Mouse (Mus musculus): ENCODE results near the gene Suclg2. TPM values are rescaled to one million over a fixed set of nuclear protein-coding genes. Genes with fewer than 3 reads are reported as not detected.

The Suclg2 gene
- polyA plus RNA-seq, 1 experiment from 2014 or later: 112 TPM

DNA sequence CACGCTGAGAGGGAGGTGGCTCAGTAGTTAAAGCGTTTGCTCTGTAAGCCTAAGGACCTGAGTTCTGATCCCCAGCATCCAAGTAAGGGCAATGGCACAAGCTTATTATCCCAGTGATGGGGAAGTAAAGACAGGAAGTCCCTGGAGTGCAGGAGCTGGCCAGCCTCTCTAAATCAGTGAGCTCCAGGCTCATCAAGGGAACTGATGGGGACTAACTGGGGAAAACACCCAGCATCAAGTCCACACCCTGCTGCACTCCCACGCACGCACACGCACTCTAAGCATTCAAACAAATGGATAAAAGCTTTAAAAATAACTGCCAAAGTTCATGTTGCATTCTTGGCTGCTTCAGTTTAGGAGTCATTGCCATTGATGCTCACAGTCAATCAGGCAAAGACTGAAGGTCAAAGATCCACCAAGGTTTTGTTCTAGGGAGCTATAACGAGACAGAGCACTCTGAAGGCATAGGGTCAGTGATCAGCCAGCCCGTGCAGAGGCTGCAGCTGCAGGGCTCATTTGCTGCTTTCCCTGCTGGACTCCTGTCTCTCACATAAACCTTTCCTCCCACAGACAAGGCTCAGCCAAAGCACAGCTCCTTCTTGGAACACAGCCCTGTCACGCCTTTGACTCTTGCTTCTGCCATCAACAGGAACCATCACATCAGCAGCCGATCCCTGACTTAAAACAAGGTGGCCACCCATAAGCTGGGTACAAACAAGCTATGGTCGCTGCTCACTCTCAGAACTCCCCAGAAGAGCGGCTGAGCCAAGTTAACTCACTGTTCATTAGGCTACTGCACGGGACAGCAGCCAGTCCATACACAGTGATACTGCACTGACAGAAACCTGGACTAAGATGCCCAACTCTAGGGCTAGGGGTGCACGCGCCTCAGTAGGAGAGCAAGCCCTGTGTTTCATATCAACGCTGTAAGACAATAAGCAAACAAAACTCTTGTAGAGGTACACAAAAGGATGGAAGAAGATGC lies 121.5 kb downstream of the Suclg2 start:
- Histone ChIP-seq H3K4me1 (ENCODE audit: control insufficient read depth, insufficient read depth, low read length) (peaks cover 19% of the 10 kb centered on the region; the same call in 1 of the 2 replicates), H3K9ac (ENCODE audit: low read depth, low read length) (no peak overlapping the region), H3K27ac (ENCODE audit: low read depth, low read length) (peak overlapping the region; percentile 59; the same call in 1 of the 2 replicates), H3K36me3 (ENCODE audit: control insufficient read depth, insufficient read depth, low read length) (peaks cover 2% of the 10 kb centered on the region; the same call in 1 of the 2 replicates), H3K4me2 (replicated peaks; ENCODE audit: low read depth, low read length) (no peak overlapping the region), H3K27me3 (ENCODE audit: control insufficient read depth, insufficient read depth, low read length) (no peaks in the 10 kb centered on the region), H3K9me3 (ENCODE audit: control insufficient read depth, low read length) (no peaks in the 10 kb centered on the region), H3K4me3 (ENCODE audit: low read length) (no peak overlapping the region)
- WGBS: 43% methylated on average over 15 of the region's 15 CpGs
- peak; percentile 93 for ATAC-seq (ENCODE audit: low FRiP score, low TSS enrichment)

DNA sequence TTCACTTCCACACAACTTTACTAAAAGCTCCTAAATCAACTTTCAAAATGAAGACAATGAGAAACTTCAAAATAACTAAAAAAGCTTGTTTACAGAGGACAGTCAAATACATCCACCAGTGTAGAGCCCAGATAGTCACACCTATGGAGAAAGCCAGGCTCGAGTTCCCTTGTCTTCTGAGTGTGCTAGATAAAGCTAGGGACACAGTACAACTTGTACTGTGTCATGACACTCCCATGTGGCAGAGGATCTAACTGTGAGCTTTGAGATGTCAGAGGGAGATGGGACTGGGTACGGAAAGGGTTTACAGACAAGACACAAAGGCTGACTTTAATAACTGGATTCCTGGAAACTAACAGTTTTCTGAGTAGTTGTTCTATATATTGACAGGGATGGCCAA lies 122.7 kb downstream of the Suclg2 start:
- ATAC-seq (ENCODE audit: low FRiP score, low TSS enrichment): no peak
- H3K27me3 ChIP-seq (ENCODE audit: control insufficient read depth, insufficient read depth, low read length): no peaks in the 10 kb centered on the region

GRCm38 (mm10) chr6:95594239-95594638 lies 124.4 kb downstream of the Suclg2 start:
- no peaks in the 10 kb centered on the region for H3K27me3 ChIP-seq (ENCODE audit: control insufficient read depth, insufficient read depth, low read length)
- no peak overlapping the region for H3K27ac ChIP-seq (ENCODE audit: low read depth, low read length)
- H3K4me3 ChIP-seq (ENCODE audit: low read length): no peak overlapping the region
- peaks cover 19% of the 10 kb centered on the region; the same call in 1 of the 2 replicates for H3K4me1 ChIP-seq (ENCODE audit: control insufficient read depth, insufficient read depth, low read length)
- no peak overlapping the region for H3K4me2 ChIP-seq (replicated peaks; ENCODE audit: low read depth, low read length)
- peaks cover 2% of the 10 kb centered on the region; the same call in 1 of the 2 replicates for H3K36me3 ChIP-seq (ENCODE audit: control insufficient read depth, insufficient read depth, low read length)
- no peak overlapping the region for H3K9ac ChIP-seq (ENCODE audit: low read depth, low read length)
- WGBS: 64% methylated on average over 4 of the region's 4 CpGs
- no peak for ATAC-seq (ENCODE audit: low FRiP score, low TSS enrichment)
- no peaks in the 10 kb centered on the region for H3K9me3 ChIP-seq (ENCODE audit: control insufficient read depth, low read length)

More for the DNA sequence above, 122.7 kb downstream of the Suclg2 start:
- peaks cover 2% of the 10 kb centered on the region; the same call in 1 of the 2 replicates for H3K36me3 ChIP-seq (ENCODE audit: control insufficient read depth, insufficient read depth, low read length)
- H3K9me3 ChIP-seq (ENCODE audit: control insufficient read depth, low read length): no peaks in the 10 kb centered on the region
- H3K9ac ChIP-seq (ENCODE audit: low read depth, low read length): no peak overlapping the region
- 75% methylated on average over 2 of the region's 2 CpGs for WGBS
- H3K4me1 ChIP-seq (ENCODE audit: control insufficient read depth, insufficient read depth, low read length): peaks cover 19% of the 10 kb centered on the region; the same call in 1 of the 2 replicates
- H3K4me2 ChIP-seq (replicated peaks; ENCODE audit: low read depth, low read length): no peak overlapping the region
- H3K4me3 ChIP-seq (ENCODE audit: low read length): no peak overlapping the region
- H3K27ac ChIP-seq (ENCODE audit: low read depth, low read length): no peak overlapping the region

- no peaks in the 10 kb centered on the region for H3K9me3 ChIP-seq (ENCODE audit: control insufficient read depth, low read length)
- 59% methylated on average over 6 of the region's 6 CpGs for WGBS
- H3K9ac ChIP-seq (ENCODE audit: low read depth, low read length): no peak overlapping the region
- no peak overlapping the region for H3K4me2 ChIP-seq (replicated peaks; ENCODE audit: low read depth, low read length)
- ATAC-seq (ENCODE audit: low FRiP score, low TSS enrichment): no peak
- H3K27me3 ChIP-seq (ENCODE audit: control insufficient read depth, insufficient read depth, low read length): no peaks in the 10 kb centered on the region
- peaks cover 4% of the 10 kb centered on the region; the same call in 1 of the 2 replicates for H3K36me3 ChIP-seq (ENCODE audit: control insufficient read depth, insufficient read depth, low read length)
- no peak overlapping the region for H3K4me3 ChIP-seq (ENCODE audit: low read length)
- no peak overlapping the region for H3K27ac ChIP-seq (ENCODE audit: low read depth, low read length)
- H3K4me1 ChIP-seq (ENCODE audit: control insufficient read depth, insufficient read depth, low read length): peaks cover 17% of the 10 kb centered on the region; the same call in 1 of the 2 replicates
These were observed 126.2 kb downstream of the Suclg2 start for GRCm38 (mm10) chr6:95592396-95592795.

- peaks cover 4% of the 10 kb centered on the region; the same call in 1 of the 2 replicates for H3K36me3 ChIP-seq (ENCODE audit: control insufficient read depth, insufficient read depth, low read length)
- H3K27ac ChIP-seq (ENCODE audit: low read depth, low read length): no peak overlapping the region
- H3K27me3 ChIP-seq (ENCODE audit: control insufficient read depth, insufficient read depth, low read length): no peaks in the 10 kb centered on the region
- no peak overlapping the region for H3K9ac ChIP-seq (ENCODE audit: low read depth, low read length)
- no peak overlapping the region for H3K4me2 ChIP-seq (replicated peaks; ENCODE audit: low read depth, low read length)
- 0 out of 2 replicates have a peak, but pooled peaks cover 8% of the 10 kb centered on the region for H3K4me1 ChIP-seq (ENCODE audit: control insufficient read depth, insufficient read depth, low read length)
- WGBS: 61% methylated on average over 4 of the region's 4 CpGs
- no peak overlapping the region for H3K4me3 ChIP-seq (ENCODE audit: low read length)
- no peaks in the 10 kb centered on the region for H3K9me3 ChIP-seq (ENCODE audit: control insufficient read depth, low read length)
- ATAC-seq (ENCODE audit: low FRiP score, low TSS enrichment): no peak
These were observed 128.1 kb downstream of the Suclg2 start for GRCm38 (mm10) chr6:95590463-95590862.

- no peak overlapping the region for H3K27ac ChIP-seq (ENCODE audit: low read depth, low read length)
- H3K27me3 ChIP-seq (ENCODE audit: control insufficient read depth, insufficient read depth, low read length): no peaks in the 10 kb centered on the region
- 79% methylated on average over 6 of the region's 6 CpGs for WGBS
- no peaks in the 10 kb centered on the region for H3K4me1 ChIP-seq (ENCODE audit: control insufficient read depth, insufficient read depth, low read length)
- no peak for ATAC-seq (ENCODE audit: low FRiP score, low TSS enrichment)
- H3K4me2 ChIP-seq (replicated peaks; ENCODE audit: low read depth, low read length): no peak overlapping the region
- peaks cover 2% of the 10 kb centered on the region; the same call in 1 of the 2 replicates for H3K36me3 ChIP-seq (ENCODE audit: control insufficient read depth, insufficient read depth, low read length)
- no peak overlapping the region for H3K9ac ChIP-seq (ENCODE audit: low read depth, low read length)
- 0 out of 2 replicates have a peak, but pooled peaks cover 4% of the 10 kb centered on the region for H3K9me3 ChIP-seq (ENCODE audit: control insufficient read depth, low read length)
- no peak overlapping the region for H3K4me3 ChIP-seq (ENCODE audit: low read length)
These were observed 131.3 kb downstream of the Suclg2 start for GRCm38 (mm10) chr6:95587108-95587796.

DNA sequence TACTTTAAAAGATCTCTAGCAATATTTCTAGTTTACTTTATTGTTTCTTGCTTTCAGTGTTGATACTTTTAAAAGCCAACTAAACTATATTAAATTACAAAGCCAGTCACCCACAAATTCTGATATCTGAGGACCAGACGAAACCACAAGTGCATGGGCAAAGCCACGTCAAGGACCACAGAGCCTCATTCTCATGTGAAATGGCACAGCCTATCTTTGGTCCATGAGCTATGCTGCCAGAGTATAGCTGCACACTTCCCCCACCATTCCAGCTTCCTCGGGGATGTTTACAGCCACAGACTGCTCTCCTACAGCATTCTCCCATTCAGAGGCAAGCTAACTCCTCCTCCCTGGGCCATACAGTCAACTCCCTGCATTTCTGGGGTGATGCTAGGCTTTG lies 136.7 kb downstream of the Suclg2 start:
- no peaks in the 10 kb centered on the region for H3K4me1 ChIP-seq (ENCODE audit: control insufficient read depth, insufficient read depth, low read length)
- ATAC-seq (ENCODE audit: low FRiP score, low TSS enrichment): no peak
- H3K27ac ChIP-seq (ENCODE audit: low read depth, low read length): no peak overlapping the region
- H3K27me3 ChIP-seq (ENCODE audit: control insufficient read depth, insufficient read depth, low read length): no peaks in the 10 kb centered on the region
- H3K4me2 ChIP-seq (replicated peaks; ENCODE audit: low read depth, low read length): no peak overlapping the region
- H3K4me3 ChIP-seq (ENCODE audit: low read length): no peak overlapping the region
- 84% methylated on average over 3 of the region's 3 CpGs for WGBS
- H3K9ac ChIP-seq (ENCODE audit: low read depth, low read length): no peak overlapping the region
- 0 out of 2 replicates have a peak, but pooled peaks cover 4% of the 10 kb centered on the region for H3K9me3 ChIP-seq (ENCODE audit: control insufficient read depth, low read length)
- H3K36me3 ChIP-seq (ENCODE audit: control insufficient read depth, insufficient read depth, low read length): no peaks in the 10 kb centered on the region; the same call in 1 of the 2 replicates

DNA sequence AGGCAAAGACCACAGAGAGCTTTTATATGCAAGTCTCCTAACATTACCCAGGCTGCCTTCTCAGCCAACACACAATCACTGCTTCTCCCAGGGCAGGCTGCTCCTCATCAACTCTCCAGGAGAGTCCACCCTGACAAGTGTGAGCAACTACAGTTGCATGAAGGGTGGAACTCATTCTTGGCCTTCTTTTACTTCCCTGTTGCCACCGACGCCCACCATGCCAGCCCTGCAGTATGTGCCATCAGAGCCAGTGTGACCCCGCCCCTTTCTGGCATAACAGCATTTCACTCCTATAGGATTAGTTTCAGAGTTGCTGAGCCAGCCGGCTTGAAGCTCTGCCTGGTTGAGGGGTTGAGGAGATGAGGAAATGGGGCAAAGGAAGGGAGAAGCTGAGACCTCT lies 138.8 kb downstream of the Suclg2 start:
- 0 out of 2 replicates have a peak, but pooled peaks cover 4% of the 10 kb centered on the region for H3K9me3 ChIP-seq (ENCODE audit: control insufficient read depth, low read length)
- H3K27me3 ChIP-seq (ENCODE audit: control insufficient read depth, insufficient read depth, low read length): no peaks in the 10 kb centered on the region
- H3K4me2 ChIP-seq (replicated peaks; ENCODE audit: low read depth, low read length): no peak overlapping the region
- H3K4me1 ChIP-seq (ENCODE audit: control insufficient read depth, insufficient read depth, low read length): no peaks in the 10 kb centered on the region
- no peak overlapping the region for H3K4me3 ChIP-seq (ENCODE audit: low read length)
- H3K27ac ChIP-seq (ENCODE audit: low read depth, low read length): no peak overlapping the region
- no peak overlapping the region for H3K9ac ChIP-seq (ENCODE audit: low read depth, low read length)
- no peak for ATAC-seq (ENCODE audit: low FRiP score, low TSS enrichment)
- no peaks in the 10 kb centered on the region; the same call in 1 of the 2 replicates for H3K36me3 ChIP-seq (ENCODE audit: control insufficient read depth, insufficient read depth, low read length)
- 84% methylated on average over 4 of the region's 4 CpGs for WGBS

All from kidney, embryonic 14.5 days (tissue).